Mouse (Mus musculus) liver, adult 2 months (tissue): ENCODE measurements at regions not wholly inside any gene's neighbourhood (a gene's known extent, or its start where the extent isn't known, plus 50 kb on each side); places are given as distances from the start of the nearest gene placed in this dataset.

Source experiments
- CTCF ChIP-seq: fragments of 200-500 bp; IDR thresholded peaks from 2 replicates; pipeline ENCODE4 v1.5.1; 2011; ENCODE audit warnings: low read depth, low read length, control low read depth
- POLR2A ChIP-seq: fragments of 200-500 bp; IDR thresholded peaks from 2 replicates; pipeline ENCODE4 v1.6.1; 2011; ENCODE audit warnings: low read length, control low read depth; ENCODE audit not compliant: insufficient read depth; ENCODE audit errors: extremely low read depth

GRCm38 (mm10) chr3:34427495-34427894 lies 222.7 kb upstream of the Sox2 start:
- TF ChIP-seq POLR2A (no peak), CTCF (no peak)
